Mouse (Mus musculus) spleen, adult 2 months (tissue): ENCODE data around the gene Shisa3. TPM values are rescaled to one million over a fixed set of nuclear protein-coding genes. Genes with fewer than 3 reads are reported as not detected.

Source experiments
- DNase-seq, 2 experiments: peaks; one replicate each; pipeline versions ENCODE4 v3.0.0 to v3.0.0-alpha.2; 2012 to 2021; ENCODE audit warnings: low spot score in 2 of 2, low read depth in 1 of 2
- H3K27ac ChIP-seq: fragments of 200-500 bp; 2 replicates; pipeline ENCODE4 v1.5.1; 2012; ENCODE audit warnings: low read length, inconsistent platforms; ENCODE audit not compliant: insufficient read depth
- H3K27me3 ChIP-seq: fragments of 200-500 bp; 2 replicates; pipeline ENCODE4 v1.6.1; 2012; ENCODE audit warnings: mild to moderate bottlenecking, moderate library complexity, low read length, inconsistent platforms; ENCODE audit not compliant: control insufficient read depth, insufficient read depth
- H3K36me3 ChIP-seq: fragments of 200-500 bp; 2 replicates; pipeline ENCODE4 v1.6.1; 2012; ENCODE audit warnings: mild to moderate bottlenecking, low read length, inconsistent platforms; ENCODE audit not compliant: control insufficient read depth, insufficient read depth
- H3K4me1 ChIP-seq: fragments of 200-500 bp; 2 replicates; pipeline ENCODE4 v1.6.1; 2011; ENCODE audit warnings: inconsistent platforms; ENCODE audit not compliant: control insufficient read depth, insufficient read depth, insufficient read length
- H3K4me3 ChIP-seq: fragments of 200-500 bp; 2 replicates; pipeline ENCODE4 v1.5.1; 2011; ENCODE audit warnings: mild to moderate bottlenecking, inconsistent platforms; ENCODE audit not compliant: insufficient read depth, insufficient read length; ENCODE audit errors: extremely low read depth
- CTCF ChIP-seq: fragments of 200-500 bp; IDR thresholded peaks from 2 replicates; pipeline ENCODE4 v1.5.1; 2011; ENCODE audit warnings: mild to moderate bottlenecking, inconsistent platforms; ENCODE audit not compliant: insufficient read depth, insufficient read length, insufficient replicate concordance; ENCODE audit errors: extremely low read depth
- POLR2A ChIP-seq: fragments of 200-500 bp; IDR thresholded peaks from 2 replicates; pipeline ENCODE4 v1.6.1; 2011; ENCODE audit warnings: low read depth, low read length, inconsistent platforms
- WGBS: fragments of 180-500 bp; shearing (Covaris S2); methylation state at CpG from one replicate; pipeline ENCODE4 v1.1.7; 2018; 5-methylcytosine and 5-hydroxymethylcytosine counted together
- polyA plus RNA-seq: library from polyadenylated mRNA; depleted of rRNA; stranded (reverse); fragments of >200 nt; gene quantifications from 2 replicates; pipeline ENCODE4 v1.2.3, GENCODE M21; 2012

Shisa3 gene
- polyA plus RNA-seq, 1 experiment: 1.1 TPM

GRCm38 (mm10) chr5:67579725-67580633 is 27.7 kb upstream of the Shisa3 start:
- WGBS: 38% methylated on average over 6 of the region's 6 CpGs
- TF ChIP-seq POLR2A (no peak), CTCF (no peak)
- H3K4me1 ChIP-seq: no peaks in the 10 kb centered on the region
- H3K27ac ChIP-seq: no peak overlapping the region
- no peaks in the 10 kb centered on the region for H3K27me3 ChIP-seq
- no peak overlapping the region for H3K4me3 ChIP-seq
- no peaks in the 10 kb centered on the region for H3K36me3 ChIP-seq
- DNase-seq: no peak

DNA sequence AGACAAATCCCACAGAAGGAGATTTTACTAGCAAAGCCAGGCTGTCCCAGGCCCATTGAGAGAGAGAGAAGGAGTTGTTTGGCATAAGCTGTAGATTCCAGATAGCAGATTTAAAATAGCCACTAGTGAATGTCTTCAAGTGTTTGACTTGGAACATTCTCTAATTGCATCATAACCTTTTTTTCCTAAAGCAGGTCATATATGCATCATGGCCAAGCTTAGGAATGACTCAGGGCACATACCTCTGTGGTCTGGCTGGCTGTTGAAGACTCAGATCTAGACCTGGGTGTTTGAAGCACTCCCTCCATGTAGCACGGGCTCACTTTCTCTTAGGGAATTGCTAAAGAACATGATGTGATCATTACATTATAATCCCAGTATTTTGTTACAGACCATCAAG is 12.6 kb upstream of the Shisa3 start:
- Histone ChIP-seq H3K4me3 (no peak overlapping the region), H3K27me3 (no peaks in the 10 kb centered on the region), H3K27ac (no peak overlapping the region), H3K36me3 (no peaks in the 10 kb centered on the region), H3K4me1 (no peaks in the 10 kb centered on the region)
- no peak for TF ChIP-seq POLR2A
- TF ChIP-seq CTCF: no peak
- 85% methylated on average over 1 of the region's 1 CpGs for WGBS
- no peak for DNase-seq

GRCm38 (mm10) chr5:67595629-67596028 is 12.1 kb upstream of the Shisa3 start:
- 84% methylated on average over 7 of the region's 7 CpGs for WGBS
- Histone ChIP-seq H3K4me1 (no peaks in the 10 kb centered on the region), H3K27me3 (no peaks in the 10 kb centered on the region), H3K4me3 (no peak overlapping the region), H3K36me3 (no peaks in the 10 kb centered on the region), H3K27ac (no peak overlapping the region)
- no peak for TF ChIP-seq POLR2A
- TF ChIP-seq CTCF: no peak
- DNase-seq: no peak

- no peak overlapping the region for H3K27ac ChIP-seq
- H3K4me3 ChIP-seq: no peak overlapping the region
- peak in 1 of 2 experiments; percentile 23 for DNase-seq
- 39% methylated on average over 9 of the region's 9 CpGs for WGBS
- H3K4me1 ChIP-seq: no peaks in the 10 kb centered on the region
- no peaks in the 10 kb centered on the region for H3K27me3 ChIP-seq
- H3K36me3 ChIP-seq: no peaks in the 10 kb centered on the region
- TF ChIP-seq POLR2A (no peak), CTCF (no peak)
Observed at GRCm38 (mm10) chr5:67599935-67600334, 7.7 kb upstream of the Shisa3 start.

GRCm38 (mm10) chr5:67605951-67606350 is 1.7 kb upstream of the Shisa3 start:
- TF ChIP-seq POLR2A (no peak), CTCF (no peak)
- DNase-seq: no peak
- WGBS: 54% methylated on average over 5 of the region's 5 CpGs
- H3K4me1 ChIP-seq: peaks cover 13% of the 10 kb centered on the region
- H3K36me3 ChIP-seq: no peaks in the 10 kb centered on the region
- no peak overlapping the region for H3K4me3 ChIP-seq
- no peak overlapping the region for H3K27ac ChIP-seq
- H3K27me3 ChIP-seq: peaks cover 28% of the 10 kb centered on the region

- no peak for TF ChIP-seq CTCF
- peak; percentile 9 to 22 for DNase-seq
- H3K27ac ChIP-seq: no peak overlapping the region
- H3K27me3 ChIP-seq: peaks cover 31% of the 10 kb centered on the region
- peak overlapping the region; percentile 57 for H3K4me3 ChIP-seq
- peaks cover 13% of the 10 kb centered on the region for H3K4me1 ChIP-seq
- H3K36me3 ChIP-seq: no peaks in the 10 kb centered on the region
- 3% methylated on average over 66 of the region's 66 CpGs for WGBS
Observed at GRCm38 (mm10) chr5:67606916-67607803, 522 bp upstream of the Shisa3 start.
